Mouse (Mus musculus): ENCODE measurements around the gene Syn3. TPM values are rescaled to one million over a fixed set of nuclear protein-coding genes. Genes with fewer than 3 reads are reported as not detected.

Gene Syn3
- polyA plus RNA-seq, 1 experiment = 2.6 TPM

- no peaks in the 10 kb centered on the region for H3K36me3 ChIP-seq (ENCODE audit: control insufficient read depth, insufficient read depth, low read length, poor library complexity, severe bottlenecking)
- no peaks in the 10 kb centered on the region for H3K27me3 ChIP-seq (ENCODE audit: control insufficient read depth, insufficient read depth, low read length, poor library complexity, severe bottlenecking)
- H3K9ac ChIP-seq (ENCODE audit: low read depth, poor library complexity, severe bottlenecking) = no peak overlapping the region
- no peaks in the 10 kb centered on the region for H3K4me1 ChIP-seq (ENCODE audit: control insufficient read depth, insufficient read depth, low read length)
- H3K9me3 ChIP-seq (replicated peaks; ENCODE audit: control insufficient read depth, insufficient read depth, low read length, poor library complexity, severe bottlenecking) = no peaks in the 10 kb centered on the region
- H3K4me3 ChIP-seq (ENCODE audit: low read depth, low read length) = no peak overlapping the region
- TF ChIP-seq CTCF (IDR thresholded peaks at IDR 0.05; ENCODE audit: low read depth, low read length) = no peak
- no peak for TF ChIP-seq POLR2A (IDR thresholded peaks at IDR 0.05; ENCODE audit: insufficient read depth, low read length)
- no peak for TF ChIP-seq EP300 (IDR thresholded peaks at IDR 0.05; ENCODE audit: insufficient read depth, low read depth, low read length)
- no peak overlapping the region for H3K27ac ChIP-seq (ENCODE audit: insufficient read depth, low read length)
Observed at GRCm38 (mm10) chr10:86429651-86430050, 69.0 kb downstream of the Syn3 start.

DNA sequence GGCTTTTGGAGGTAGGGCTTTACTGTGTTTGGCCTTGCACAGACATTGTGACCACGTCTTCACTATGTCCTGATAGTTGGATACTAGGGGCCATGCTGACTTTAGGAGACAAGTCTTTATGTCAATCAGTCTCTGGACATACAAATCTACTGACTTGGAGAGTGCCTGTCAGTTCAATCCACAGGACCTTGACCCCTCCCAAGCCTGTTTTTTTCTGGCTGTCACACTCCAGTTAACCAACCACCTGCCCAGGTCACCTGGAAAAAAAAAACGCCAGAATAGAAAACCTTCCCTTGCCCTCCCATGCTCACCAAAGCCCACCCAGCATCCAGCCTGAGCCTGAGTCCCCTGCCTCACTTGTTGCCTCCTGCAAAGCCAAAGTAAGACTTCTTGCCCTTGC, 70.7 kb downstream of the Syn3 start:
- Histone ChIP-seq H3K36me3 (ENCODE audit: control insufficient read depth, insufficient read depth, low read length, poor library complexity, severe bottlenecking) (no peaks in the 10 kb centered on the region), H3K4me3 (ENCODE audit: low read depth, low read length) (no peak overlapping the region), H3K27me3 (ENCODE audit: control insufficient read depth, insufficient read depth, low read length, poor library complexity, severe bottlenecking) (no peaks in the 10 kb centered on the region), H3K4me1 (ENCODE audit: control insufficient read depth, insufficient read depth, low read length) (no peaks in the 10 kb centered on the region), H3K9ac (ENCODE audit: low read depth, poor library complexity, severe bottlenecking) (no peak overlapping the region), H3K9me3 (replicated peaks; ENCODE audit: control insufficient read depth, insufficient read depth, low read length, poor library complexity, severe bottlenecking) (no peaks in the 10 kb centered on the region), H3K27ac (ENCODE audit: insufficient read depth, low read length) (no peak overlapping the region)
- no peak for TF ChIP-seq POLR2A (IDR thresholded peaks at IDR 0.05; ENCODE audit: insufficient read depth, low read length)
- TF ChIP-seq CTCF (IDR thresholded peaks at IDR 0.05; ENCODE audit: low read depth, low read length) = no peak
- TF ChIP-seq EP300 (IDR thresholded peaks at IDR 0.05; ENCODE audit: insufficient read depth, low read depth, low read length) = no peak

GRCm38 (mm10) chr10:86425690-86426530, 72.8 kb downstream of the Syn3 start:
- Histone ChIP-seq H3K27ac (ENCODE audit: insufficient read depth, low read length) (no peak overlapping the region), H3K9ac (ENCODE audit: low read depth, poor library complexity, severe bottlenecking) (no peak overlapping the region), H3K4me1 (ENCODE audit: control insufficient read depth, insufficient read depth, low read length) (no peaks in the 10 kb centered on the region), H3K4me3 (ENCODE audit: low read depth, low read length) (no peak overlapping the region), H3K9me3 (replicated peaks; ENCODE audit: control insufficient read depth, insufficient read depth, low read length, poor library complexity, severe bottlenecking) (no peaks in the 10 kb centered on the region), H3K27me3 (ENCODE audit: control insufficient read depth, insufficient read depth, low read length, poor library complexity, severe bottlenecking) (no peaks in the 10 kb centered on the region), H3K36me3 (ENCODE audit: control insufficient read depth, insufficient read depth, low read length, poor library complexity, severe bottlenecking) (no peaks in the 10 kb centered on the region)
- TF ChIP-seq EP300 (IDR thresholded peaks at IDR 0.05; ENCODE audit: insufficient read depth, low read depth, low read length) (no peak), CTCF (IDR thresholded peaks at IDR 0.05; ENCODE audit: low read depth, low read length) (no peak), POLR2A (IDR thresholded peaks at IDR 0.05; ENCODE audit: insufficient read depth, low read length) (no peak)

- Histone ChIP-seq H3K27me3 (ENCODE audit: control insufficient read depth, insufficient read depth, low read length, poor library complexity, severe bottlenecking) (no peaks in the 10 kb centered on the region), H3K9ac (ENCODE audit: low read depth, poor library complexity, severe bottlenecking) (no peak overlapping the region), H3K9me3 (replicated peaks; ENCODE audit: control insufficient read depth, insufficient read depth, low read length, poor library complexity, severe bottlenecking) (no peaks in the 10 kb centered on the region), H3K27ac (ENCODE audit: insufficient read depth, low read length) (no peak overlapping the region), H3K4me1 (ENCODE audit: control insufficient read depth, insufficient read depth, low read length) (no peaks in the 10 kb centered on the region), H3K4me3 (ENCODE audit: low read depth, low read length) (no peak overlapping the region), H3K36me3 (ENCODE audit: control insufficient read depth, insufficient read depth, low read length, poor library complexity, severe bottlenecking) (no peaks in the 10 kb centered on the region)
- no peak for TF ChIP-seq CTCF (IDR thresholded peaks at IDR 0.05; ENCODE audit: low read depth, low read length)
- no peak for TF ChIP-seq EP300 (IDR thresholded peaks at IDR 0.05; ENCODE audit: insufficient read depth, low read depth, low read length)
- TF ChIP-seq POLR2A (IDR thresholded peaks at IDR 0.05; ENCODE audit: insufficient read depth, low read length) = no peak
Observed at GRCm38 (mm10) chr10:86421731-86422370, 76.8 kb downstream of the Syn3 start.

DNA sequence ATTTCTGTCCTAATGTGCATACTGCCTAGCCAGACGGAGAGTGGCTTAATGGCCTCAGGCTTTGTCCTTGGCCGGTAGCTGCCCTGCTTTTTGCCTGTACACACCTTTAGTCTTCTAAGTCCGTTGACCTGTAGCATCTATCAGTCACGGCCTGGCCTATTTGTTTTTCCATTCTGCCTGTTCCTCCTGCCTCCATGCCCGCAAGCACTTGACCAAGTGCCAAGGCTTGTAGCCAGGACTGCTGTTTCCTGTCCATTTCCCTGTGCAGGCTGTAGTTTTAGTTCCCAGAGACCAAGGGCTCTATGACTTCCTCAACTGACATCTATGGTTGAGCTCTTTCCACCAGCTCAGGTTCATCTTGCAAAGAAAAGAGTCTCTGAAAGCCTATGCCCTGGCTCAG, 79.8 kb downstream of the Syn3 start:
- no peak overlapping the region for H3K9ac ChIP-seq (ENCODE audit: low read depth, poor library complexity, severe bottlenecking)

GRCm38 (mm10) chr10:86418345-86418744, 80.4 kb downstream of the Syn3 start:
- Histone ChIP-seq H3K9me3 (replicated peaks; ENCODE audit: control insufficient read depth, insufficient read depth, low read length, poor library complexity, severe bottlenecking) (no peaks in the 10 kb centered on the region), H3K27ac (ENCODE audit: insufficient read depth, low read length) (no peak overlapping the region), H3K9ac (ENCODE audit: low read depth, poor library complexity, severe bottlenecking) (no peak overlapping the region), H3K4me1 (ENCODE audit: control insufficient read depth, insufficient read depth, low read length) (no peaks in the 10 kb centered on the region), H3K27me3 (ENCODE audit: control insufficient read depth, insufficient read depth, low read length, poor library complexity, severe bottlenecking) (no peaks in the 10 kb centered on the region), H3K4me3 (ENCODE audit: low read depth, low read length) (no peak overlapping the region), H3K36me3 (ENCODE audit: control insufficient read depth, insufficient read depth, low read length, poor library complexity, severe bottlenecking) (no peaks in the 10 kb centered on the region)
- TF ChIP-seq CTCF (IDR thresholded peaks at IDR 0.05; ENCODE audit: low read depth, low read length) = no peak

More for the DNA sequence above, 79.8 kb downstream of the Syn3 start:
- no peaks in the 10 kb centered on the region for H3K4me1 ChIP-seq (ENCODE audit: control insufficient read depth, insufficient read depth, low read length)
- H3K27me3 ChIP-seq (ENCODE audit: control insufficient read depth, insufficient read depth, low read length, poor library complexity, severe bottlenecking) = no peaks in the 10 kb centered on the region
- no peaks in the 10 kb centered on the region for H3K9me3 ChIP-seq (replicated peaks; ENCODE audit: control insufficient read depth, insufficient read depth, low read length, poor library complexity, severe bottlenecking)
- no peak overlapping the region for H3K27ac ChIP-seq (ENCODE audit: insufficient read depth, low read length)
- no peaks in the 10 kb centered on the region for H3K36me3 ChIP-seq (ENCODE audit: control insufficient read depth, insufficient read depth, low read length, poor library complexity, severe bottlenecking)
- no peak overlapping the region for H3K4me3 ChIP-seq (ENCODE audit: low read depth, low read length)
- TF ChIP-seq POLR2A (IDR thresholded peaks at IDR 0.05; ENCODE audit: insufficient read depth, low read length) (no peak), CTCF (IDR thresholded peaks at IDR 0.05; ENCODE audit: low read depth, low read length) (no peak), EP300 (IDR thresholded peaks at IDR 0.05; ENCODE audit: insufficient read depth, low read depth, low read length) (no peak)

All from ES-Bruce4 (cell line).